Mouse (Mus musculus): ENCODE measurements at regions not wholly inside any gene's neighbourhood (a gene's known extent, or its start where the extent isn't known, plus 50 kb on each side); places are given as distances from the start of the nearest gene placed in this dataset.

DNA sequence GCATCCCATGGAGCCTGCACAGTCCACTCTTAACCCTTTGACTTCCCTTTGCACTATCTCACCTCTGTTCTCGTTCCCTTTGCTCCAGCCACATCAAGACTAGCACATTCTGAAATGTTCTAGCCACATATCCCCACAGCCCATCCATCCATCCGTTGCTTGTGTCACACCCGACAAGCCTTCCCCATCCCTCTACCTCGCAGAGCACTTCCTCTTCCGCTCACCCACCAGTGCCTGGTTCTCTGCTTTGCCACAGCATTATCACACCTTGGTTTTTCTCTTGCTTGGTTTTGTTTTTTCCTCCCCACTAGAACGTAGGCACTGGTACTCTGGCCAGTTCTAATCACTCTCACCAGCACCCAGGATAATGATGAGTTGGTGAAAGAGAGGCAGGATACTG is 61.5 kb upstream of the Eomes start:
- no peak for DNase-seq

- no peak for DNase-seq
Measured at GRCm38 (mm10) chr9:118424344-118424743, 53.7 kb upstream of the Eomes start.
